Comparison of ENCODE assay signal across 26 mouse cellular contexts in the genomic region with DNA sequence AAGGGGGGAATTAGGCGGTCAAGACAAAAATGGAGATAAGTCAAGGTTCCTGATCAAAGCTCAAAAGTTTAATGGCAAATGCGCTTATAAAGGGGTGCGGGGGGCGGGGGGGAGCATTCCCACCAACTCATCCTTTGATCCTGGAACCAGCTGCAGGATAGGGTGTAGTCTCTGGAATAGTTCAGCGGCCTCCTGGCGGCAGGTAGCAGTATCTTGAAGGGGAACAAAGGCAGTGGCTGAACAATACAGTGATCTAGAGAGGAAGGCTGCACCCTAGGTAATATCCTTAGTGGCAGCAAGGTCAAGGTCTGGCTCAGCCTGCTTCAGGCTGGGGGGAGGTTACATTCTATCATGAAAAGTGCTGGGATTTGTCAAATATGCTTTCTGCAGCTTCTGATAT.
"Had no signal": no experiment of that assay in that cellular context is flagged by ENCODE, and none has a peak within 500 bp of the region (broad histone marks: within the 10 kb centered on the region; RNA-seq: fewer than 3 reads in every experiment).

No protein-coding gene starts in this region.

- H3K9ac ChIP-seq: heart, embryonic 12.5 days; hindbrain, embryonic 12.5 days; hindbrain, embryonic 14.5 days; intestine, embryonic 15.5 days; limb, embryonic 13.5 days; limb, embryonic 15.5 days; liver, embryonic 13.5 days; liver, embryonic 15.5 days had no signal

- H3K9me3 ChIP-seq: heart, embryonic 10.5 days; heart, embryonic 12.5 days; hindbrain, embryonic 10.5 days; hindbrain, embryonic 12.5 days; intestine, embryonic 15.5 days; limb, embryonic 13.5 days; limb, embryonic 15.5 days; liver, embryonic 13.5 days; liver, embryonic 15.5 days had no signal

- ATAC-seq: hindbrain, embryonic 16.5 days; inflammation-experienced regulatory T-cells, adult 6 months; intestine, embryonic 15.5 days; intestine, postnatal 0 days had no signal

- H3K4me3 ChIP-seq: gastrocnemius, adult 2 months; heart, embryonic 10.5 days; heart, embryonic 12.5 days; hindbrain, embryonic 10.5 days; hindbrain, embryonic 12.5 days; intestine, embryonic 15.5 days; limb, embryonic 13.5 days; limb, embryonic 15.5 days; liver, embryonic 13.5 days; liver, embryonic 15.5 days had no signal

- H3K4me1 ChIP-seq: heart, embryonic 10.5 days; heart, embryonic 12.5 days; hindbrain, embryonic 10.5 days; hindbrain, embryonic 12.5 days; intestine, embryonic 15.5 days; limb, embryonic 15.5 days had no signal

- H3K4me2 ChIP-seq: heart, embryonic 12.5 days; hindbrain, embryonic 12.5 days; hindbrain, embryonic 14.5 days; intestine, embryonic 15.5 days; limb, embryonic 13.5 days; limb, embryonic 15.5 days; liver, embryonic 13.5 days; liver, embryonic 15.5 days had no signal

- DNase-seq: gastrocnemius, adult 2 months; gastrocnemius, postnatal 10 days; gastrocnemius, postnatal 25 days; heart, adult 18-20 months; heart, postnatal 10 days; heart, postnatal 4 days; kidney, adult 18-20 months; kidney, adult 8-10 months; kidney, postnatal 10 days; kidney, postnatal 36 days; layer of hippocampus, adult 9-11 months; layer of hippocampus, postnatal 36 days; left cerebral cortex, postnatal 4 days; liver, embryonic 13.5 days had no signal

- H3K36me3 ChIP-seq: intestine, embryonic 15.5 days had no signal

- H3K27ac ChIP-seq: gastrocnemius, adult 2 months; heart, embryonic 10.5 days; hindbrain, embryonic 10.5 days; hindbrain, embryonic 12.5 days; hindbrain, embryonic 14.5 days; intestine, embryonic 15.5 days; limb, embryonic 13.5 days; limb, embryonic 15.5 days; liver, embryonic 13.5 days; liver, embryonic 15.5 days had no signal

- H3K27me3 ChIP-seq: heart, embryonic 12.5 days; hindbrain, embryonic 12.5 days; intestine, embryonic 15.5 days; limb, embryonic 13.5 days; limb, embryonic 15.5 days; liver, embryonic 13.5 days; liver, embryonic 15.5 days had no signal
